Mouse (Mus musculus): Measurements from ENCODE around the gene Fam178b. TPM values are rescaled to one million over a fixed set of nuclear protein-coding genes. Genes with fewer than 3 reads are reported as not detected.
A peak's percentile ranks its signal among the peaks of the same experiment; 100 is the strongest.

Gene Fam178b
- polyA plus RNA-seq, 1 experiment from 2014 or later, result 0.59 TPM

DNA sequence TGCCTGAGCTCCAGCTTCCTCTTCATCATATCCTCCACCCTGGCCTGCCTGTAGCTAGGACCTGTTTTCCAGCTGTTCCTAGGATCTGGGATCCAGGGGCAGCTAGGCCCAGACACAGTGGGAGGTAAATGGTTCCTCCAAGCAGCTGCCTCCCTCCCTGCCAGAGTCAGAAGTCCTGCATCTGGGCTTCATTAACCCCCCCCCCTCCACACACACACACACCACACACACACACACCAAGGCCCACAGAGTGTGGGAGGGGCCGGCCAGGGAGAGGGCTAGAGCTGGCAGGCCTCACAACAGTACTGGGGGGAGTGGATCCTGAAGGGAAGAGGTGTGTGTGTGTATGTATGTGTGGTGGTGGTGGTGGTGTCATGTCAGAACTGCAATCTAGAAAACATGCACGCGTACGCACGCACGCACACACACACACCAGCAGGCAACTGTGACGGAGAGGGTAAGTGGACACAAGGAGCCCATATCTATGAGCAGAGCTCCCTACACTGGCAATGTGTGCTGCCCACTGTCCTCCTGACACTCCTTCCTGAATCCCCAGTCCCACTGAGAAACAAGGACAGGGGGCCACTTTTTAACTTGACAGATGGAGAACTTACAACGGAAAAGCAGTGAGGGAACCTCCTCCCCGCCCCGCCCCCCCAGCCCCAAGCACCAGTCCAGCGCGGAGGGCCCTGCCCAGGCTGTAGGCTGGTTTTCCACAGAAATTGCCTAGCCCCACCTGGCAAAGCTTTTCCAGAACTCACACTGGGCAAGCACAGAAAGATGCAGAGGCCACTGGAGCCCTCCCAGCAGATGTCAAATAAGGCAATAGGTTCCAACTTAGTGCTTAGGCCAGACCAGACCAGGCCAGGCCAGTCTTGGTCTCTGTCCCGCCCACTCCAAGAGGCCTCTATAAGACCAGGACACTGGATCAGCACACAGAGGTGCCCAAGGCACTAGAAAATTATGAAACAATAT lies 94.2 kb downstream of the Fam178b start:
- peak; percentile 49 for DNase-seq (ENCODE audit: low spot score)
- 43% methylated on average over 13 of the region's 13 CpGs for WGBS
- H3K9me3 ChIP-seq (ENCODE audit: control insufficient read depth, low read length), result no peaks in the 10 kb centered on the region
- H3K27ac ChIP-seq (replicated peaks), result peak overlapping the region; percentile 88
- no peaks in the 10 kb centered on the region for H3K36me3 ChIP-seq (ENCODE audit: control insufficient read depth, insufficient read depth, low read length)
- H3K9ac ChIP-seq (ENCODE audit: low read length), result peak overlapping the region; percentile 47
- ATAC-seq (ENCODE audit: low FRiP score, low TSS enrichment), result peak; percentile 75
- no peaks in the 10 kb centered on the region for H3K27me3 ChIP-seq (ENCODE audit: control insufficient read depth, insufficient read depth, low read length)
- TF ChIP-seq EP300 (optimal IDR thresholded peaks at IDR 0.05), result no peak
- TF ChIP-seq CTCF (IDR thresholded peaks at IDR 0.05; ENCODE audit: low read depth), result no peak
- no peak overlapping the region for H3K4me3 ChIP-seq (ENCODE audit: low read depth, low read length)
- H3K4me1 ChIP-seq (replicated peaks; ENCODE audit: control insufficient read depth, insufficient read depth), result peaks cover 14% of the 10 kb centered on the region
- H3K4me2 ChIP-seq (replicated peaks; ENCODE audit: low read depth), result peak overlapping the region; percentile 11; the same call in 1 of the 2 replicates

DNA sequence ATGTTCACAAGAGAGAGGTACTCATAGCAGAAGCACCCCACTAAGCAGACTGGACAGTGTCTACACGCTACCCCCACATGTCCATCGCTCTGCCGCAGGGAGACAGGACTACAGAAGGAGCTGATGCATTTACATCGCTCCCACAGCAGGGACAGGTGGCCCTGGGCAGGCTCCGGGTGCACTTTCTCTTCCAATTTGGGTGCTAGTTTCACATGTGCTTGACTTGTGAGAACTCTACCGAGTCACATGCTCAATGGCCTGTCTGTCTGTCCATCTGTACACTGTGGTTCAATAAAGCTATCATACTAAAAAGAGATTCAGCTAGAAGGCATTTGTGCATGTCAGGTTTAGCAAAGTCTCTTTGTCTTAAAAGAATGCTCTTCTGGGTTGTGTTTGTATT lies 95.1 kb downstream of the Fam178b start:
- no peak overlapping the region for H3K4me2 ChIP-seq (replicated peaks; ENCODE audit: low read depth)
- H3K9ac ChIP-seq (ENCODE audit: low read length), result no peak overlapping the region
- DNase-seq (ENCODE audit: low spot score), result no peak
- WGBS, result 81% methylated on average over 6 of the region's 6 CpGs
- H3K9me3 ChIP-seq (ENCODE audit: control insufficient read depth, low read length), result no peaks in the 10 kb centered on the region
- peak overlapping the region; percentile 88 for H3K27ac ChIP-seq (replicated peaks)
- H3K27me3 ChIP-seq (ENCODE audit: control insufficient read depth, insufficient read depth, low read length), result no peaks in the 10 kb centered on the region
- TF ChIP-seq CTCF (IDR thresholded peaks at IDR 0.05; ENCODE audit: low read depth) (no peak), EP300 (optimal IDR thresholded peaks at IDR 0.05) (no peak)
- ATAC-seq (ENCODE audit: low FRiP score, low TSS enrichment), result no peak
- H3K4me1 ChIP-seq (replicated peaks; ENCODE audit: control insufficient read depth, insufficient read depth), result peaks cover 14% of the 10 kb centered on the region
- H3K36me3 ChIP-seq (ENCODE audit: control insufficient read depth, insufficient read depth, low read length), result no peaks in the 10 kb centered on the region
- H3K4me3 ChIP-seq (ENCODE audit: low read depth, low read length), result no peak overlapping the region

DNA sequence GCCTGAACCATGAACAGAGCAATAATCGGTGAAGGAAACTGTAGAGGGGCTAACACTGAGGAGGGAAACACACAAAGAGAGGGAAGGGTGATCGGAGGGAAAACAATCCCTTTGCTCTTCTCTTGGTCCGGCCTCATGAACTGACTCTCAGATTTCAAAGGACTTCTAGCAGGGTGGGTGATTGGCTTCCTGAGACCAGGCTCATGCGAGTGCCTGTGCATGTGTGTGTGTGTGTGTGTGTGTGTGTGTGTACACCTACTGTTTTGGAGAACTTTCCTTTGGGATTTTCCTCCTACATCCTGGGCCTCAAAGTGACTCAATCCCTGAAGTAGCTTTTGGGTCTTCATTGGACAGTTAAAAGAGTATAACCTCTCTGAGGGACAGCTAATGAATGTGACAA lies 96.7 kb downstream of the Fam178b start:
- DNase-seq (ENCODE audit: low spot score) (no peak), ATAC-seq (ENCODE audit: low FRiP score, low TSS enrichment) (no peak)
- TF ChIP-seq EP300 (optimal IDR thresholded peaks at IDR 0.05) (no peak), CTCF (IDR thresholded peaks at IDR 0.05; ENCODE audit: low read depth) (no peak)
- Histone ChIP-seq H3K27me3 (ENCODE audit: control insufficient read depth, insufficient read depth, low read length) (no peaks in the 10 kb centered on the region), H3K4me2 (replicated peaks; ENCODE audit: low read depth) (no peak overlapping the region), H3K4me1 (replicated peaks; ENCODE audit: control insufficient read depth, insufficient read depth) (peaks cover 11% of the 10 kb centered on the region), H3K4me3 (ENCODE audit: low read depth, low read length) (no peak overlapping the region), H3K9me3 (ENCODE audit: control insufficient read depth, low read length) (no peaks in the 10 kb centered on the region), H3K9ac (ENCODE audit: low read length) (no peak overlapping the region), H3K27ac (replicated peaks) (no peak overlapping the region), H3K36me3 (ENCODE audit: control insufficient read depth, insufficient read depth, low read length) (no peaks in the 10 kb centered on the region)
- WGBS, result 84% methylated on average over 4 of the region's 4 CpGs

GRCm38 (mm10) chr1:36583408-36584116 lies 99.4 kb downstream of the Fam178b start:
- Histone ChIP-seq H3K27ac (replicated peaks) (peak overlapping the region; percentile 45), H3K27me3 (ENCODE audit: control insufficient read depth, insufficient read depth, low read length) (no peaks in the 10 kb centered on the region), H3K4me2 (replicated peaks; ENCODE audit: low read depth) (no peak overlapping the region), H3K9ac (ENCODE audit: low read length) (no peak overlapping the region), H3K9me3 (ENCODE audit: control insufficient read depth, low read length) (no peaks in the 10 kb centered on the region), H3K4me3 (ENCODE audit: low read depth, low read length) (no peak overlapping the region), H3K4me1 (replicated peaks; ENCODE audit: control insufficient read depth, insufficient read depth) (peaks cover 13% of the 10 kb centered on the region), H3K36me3 (ENCODE audit: control insufficient read depth, insufficient read depth, low read length) (no peaks in the 10 kb centered on the region)
- ATAC-seq (ENCODE audit: low FRiP score, low TSS enrichment) (peak; percentile 72), DNase-seq (ENCODE audit: low spot score) (peak; percentile 46)
- no peak for TF ChIP-seq CTCF (IDR thresholded peaks at IDR 0.05; ENCODE audit: low read depth)
- no peak for TF ChIP-seq EP300 (optimal IDR thresholded peaks at IDR 0.05)
- WGBS, result 65% methylated on average over 8 of the region's 8 CpGs

GRCm38 (mm10) chr1:36582211-36582610 lies 100.8 kb downstream of the Fam178b start:
- H3K4me3 ChIP-seq (ENCODE audit: low read depth, low read length), result no peak overlapping the region
- ATAC-seq (ENCODE audit: low FRiP score, low TSS enrichment) (no peak), DNase-seq (ENCODE audit: low spot score) (no peak)
- no peak overlapping the region for H3K4me2 ChIP-seq (replicated peaks; ENCODE audit: low read depth)
- H3K27ac ChIP-seq (replicated peaks), result peak overlapping the region; percentile 46; the same call in 1 of the 2 replicates
- TF ChIP-seq EP300 (optimal IDR thresholded peaks at IDR 0.05), result no peak
- H3K9me3 ChIP-seq (ENCODE audit: control insufficient read depth, low read length), result no peaks in the 10 kb centered on the region
- H3K4me1 ChIP-seq (replicated peaks; ENCODE audit: control insufficient read depth, insufficient read depth), result peaks cover 13% of the 10 kb centered on the region
- no peak overlapping the region for H3K9ac ChIP-seq (ENCODE audit: low read length)
- no peaks in the 10 kb centered on the region for H3K36me3 ChIP-seq (ENCODE audit: control insufficient read depth, insufficient read depth, low read length)
- no peaks in the 10 kb centered on the region for H3K27me3 ChIP-seq (ENCODE audit: control insufficient read depth, insufficient read depth, low read length)
- 75% methylated on average over 8 of the region's 8 CpGs for WGBS
